11 mouse cellular contexts compared by ENCODE assay signal in genomic region chr4:141337986-141338385, GRCm38 (mm10). TPM values are rescaled to one million over a fixed set of nuclear protein-coding genes. Genes with fewer than 3 reads are reported as not detected.
DNase-seq lines count a peak whose midpoint lies in the region; ATAC-seq and TF ChIP-seq lines count a peak whose summit lies in the region.
"Had no signal": no experiment of that assay in that cellular context is flagged by ENCODE, and none has a peak within 500 bp of the region (broad histone marks: within the 10 kb centered on the region; RNA-seq: fewer than 3 reads in every experiment).

No protein-coding gene starts in this region.

- WGBS in kidney, postnatal 0 days: 27% methylated on average over 6 of the region's 6 CpGs
- WGBS in embryonic facial prominence, embryonic 15.5 days: 31% methylated on average over 6 of the region's 6 CpGs
- 16% methylated on average over 6 of the region's 6 CpGs for WGBS in neural tube, embryonic 12.5 days

- H3K4me3 ChIP-seq in kidney, postnatal 0 days (replicated peaks; ENCODE audit: low read depth, low read length): no peak overlapping the region
- no peak overlapping the region for H3K4me3 ChIP-seq in embryonic facial prominence, embryonic 15.5 days (replicated peaks)
- no peak overlapping the region for H3K4me3 ChIP-seq in neural tube, embryonic 12.5 days
- H3K4me3 ChIP-seq: erythroblast, embryonic 14.5 days had no signal

- TF ChIP-seq CTCF in kidney, postnatal 0 days (IDR thresholded peaks at IDR 0.05; ENCODE audit: low read depth): no peak

- no peaks in the 10 kb centered on the region for H3K36me3 ChIP-seq in kidney, postnatal 0 days (ENCODE audit: insufficient read depth, low read length)
- no peaks in the 10 kb centered on the region for H3K36me3 ChIP-seq in embryonic facial prominence, embryonic 15.5 days
- no peaks in the 10 kb centered on the region for H3K36me3 ChIP-seq in neural tube, embryonic 12.5 days

- H3K9me3 ChIP-seq in kidney, postnatal 0 days (replicated peaks; ENCODE audit: low read length): no peaks in the 10 kb centered on the region
- H3K9me3 ChIP-seq in embryonic facial prominence, embryonic 15.5 days (replicated peaks): no peaks in the 10 kb centered on the region
- no peaks in the 10 kb centered on the region for H3K9me3 ChIP-seq in neural tube, embryonic 12.5 days

- peak overlapping the region; percentile 18; the same call in 1 of the 2 replicates for H3K4me2 ChIP-seq in kidney, postnatal 0 days (ENCODE audit: low read length)
- H3K4me2 ChIP-seq in embryonic facial prominence, embryonic 15.5 days (replicated peaks): no peak overlapping the region; the same call in 1 of the 2 replicates
- peak overlapping the region; percentile 28; the same call in 1 of the 2 replicates for H3K4me2 ChIP-seq in neural tube, embryonic 12.5 days (replicated peaks)

- peaks cover 23% of the 10 kb centered on the region; the same call in 1 of the 2 replicates for H3K4me1 ChIP-seq in kidney, postnatal 0 days (replicated peaks; ENCODE audit: insufficient read depth, low read length)
- peaks cover 45% of the 10 kb centered on the region for H3K4me1 ChIP-seq in embryonic facial prominence, embryonic 15.5 days
- H3K4me1 ChIP-seq in neural tube, embryonic 12.5 days: peaks cover 43% of the 10 kb centered on the region

- peak; percentile 45 for DNase-seq in kidney, postnatal 0 days (ENCODE audit: low spot score)
- DNase-seq in kidney, postnatal 25 days: no peak
- peak; percentile 91 for DNase-seq in ZHBTc4 (ENCODE audit: low read depth, low spot score)
- DNase-seq in layer of hippocampus, adult 18-20 months (ENCODE audit: low spot score in 2 of 2): no peak
- DNase-seq in cerebellum, adult 8-10 months: no peak
- DNase-seq: right cerebral cortex, postnatal 14 days; thymus, postnatal 36 days had no signal

- no peak overlapping the region for H3K9ac ChIP-seq in kidney, postnatal 0 days (ENCODE audit: low read depth, low read length)
- H3K9ac ChIP-seq in embryonic facial prominence, embryonic 15.5 days: no peak overlapping the region
- H3K9ac ChIP-seq in neural tube, embryonic 12.5 days: no peak overlapping the region

- ATAC-seq in kidney, postnatal 0 days (replicated peaks; ENCODE audit: low FRiP score, low read depth): peak; percentile 55
- ATAC-seq in embryonic facial prominence, embryonic 15.5 days (ENCODE audit: insufficient number of reproducible peaks, low FRiP score, low TSS enrichment, low read depth): peak; percentile 64
- no peak for ATAC-seq in neural tube, embryonic 12.5 days (ENCODE audit: low FRiP score, low read depth)

- H3K27me3 ChIP-seq in kidney, postnatal 0 days (ENCODE audit: insufficient read depth, low read length): no peaks in the 10 kb centered on the region
- no peaks in the 10 kb centered on the region for H3K27me3 ChIP-seq in embryonic facial prominence, embryonic 15.5 days
- no peaks in the 10 kb centered on the region; the same call in 1 of the 2 replicates for H3K27me3 ChIP-seq in neural tube, embryonic 12.5 days (replicated peaks)

- H3K27ac ChIP-seq in kidney, postnatal 0 days: 0 out of 2 replicates have a peak overlapping the region, but pooled peaks have one; percentile 19
- H3K27ac ChIP-seq in embryonic facial prominence, embryonic 15.5 days (replicated peaks): peak overlapping the region; percentile 71
- H3K27ac ChIP-seq in neural tube, embryonic 12.5 days: no peak overlapping the region

RNA-seq across cellular contexts. Expression of gene Fam131c, which starts 30.0 kb away (rescaled TPM):
- 2.8 and 3.1 TPM in 2 replicates for polyA plus RNA-seq in kidney, postnatal 0 days (2015; fragmentation: Nextera tagmentation; extraction: Ambion mirVana)
- 3.6 and 4.3 TPM in 2 replicates for polyA plus RNA-seq in embryonic facial prominence, embryonic 15.5 days (2015; fragmentation: Nextera tagmentation; extraction: Ambion mirVana)
- polyA plus RNA-seq in neural tube, embryonic 12.5 days (2016; fragmentation: Nextera tagmentation; extraction: Ambion mirVana): 2.5 and 3.2 TPM in 2 replicates
- total RNA-seq in layer of hippocampus, adult 18-20 months (2021): 1 to 10 TPM; 3.1 to 3.9 TPM
- total RNA-seq: megakaryocyte-erythroid progenitor cell, adult 5-6 weeks had no signal
- polyA plus RNA-seq: erythroblast, embryonic 14.5 days had no signal

RNA-seq across cellular contexts. Expression of gene Epha2, which starts 36.9 kb away (rescaled TPM):
- polyA plus RNA-seq in kidney, postnatal 0 days (2015; fragmentation: Nextera tagmentation; extraction: Ambion mirVana): 5.6 and 5.8 TPM in 2 replicates
- 7.4 and 7.6 TPM in 2 replicates for polyA plus RNA-seq in embryonic facial prominence, embryonic 15.5 days (2015; fragmentation: Nextera tagmentation; extraction: Ambion mirVana)
- polyA plus RNA-seq in neural tube, embryonic 12.5 days (2016; fragmentation: Nextera tagmentation; extraction: Ambion mirVana): 2.7 and 3.0 TPM in 2 replicates
- total RNA-seq in layer of hippocampus, adult 18-20 months (2021): 1 to 10 TPM in 1 of 2 experiments, under 1 TPM in 1; 0.99 to 1.4 TPM
- polyA plus RNA-seq: erythroblast, embryonic 14.5 days had no signal

Comparison
In these comparisons a context has a peak if more than half of its experiments do, and no peak if none do; other contexts are left out.
1. DNase-seq: peak in kidney, postnatal 0 days (single experiment) and ZHBTc4 (single experiment); none in kidney, postnatal 25 days (0 of 2), layer of hippocampus, adult 18-20 months (0 of 2) and cerebellum, adult 8-10 months (single experiment).